Mouse (Mus musculus): Measurements from ENCODE around the gene 1700016C15Rik. TPM values are rescaled to one million over a fixed set of nuclear protein-coding genes. Genes with fewer than 3 reads are reported as not detected.

Gene 1700016C15Rik
- polyA plus RNA-seq (2017; shearing (Covaris generic)): not detected

GRCm38 (mm10) chr1:177729043-177730024 is at the start of gene 1700016C15Rik:
Gene 1700016C15Rik (plus strand): TSS chr1:177729814.

DNA sequence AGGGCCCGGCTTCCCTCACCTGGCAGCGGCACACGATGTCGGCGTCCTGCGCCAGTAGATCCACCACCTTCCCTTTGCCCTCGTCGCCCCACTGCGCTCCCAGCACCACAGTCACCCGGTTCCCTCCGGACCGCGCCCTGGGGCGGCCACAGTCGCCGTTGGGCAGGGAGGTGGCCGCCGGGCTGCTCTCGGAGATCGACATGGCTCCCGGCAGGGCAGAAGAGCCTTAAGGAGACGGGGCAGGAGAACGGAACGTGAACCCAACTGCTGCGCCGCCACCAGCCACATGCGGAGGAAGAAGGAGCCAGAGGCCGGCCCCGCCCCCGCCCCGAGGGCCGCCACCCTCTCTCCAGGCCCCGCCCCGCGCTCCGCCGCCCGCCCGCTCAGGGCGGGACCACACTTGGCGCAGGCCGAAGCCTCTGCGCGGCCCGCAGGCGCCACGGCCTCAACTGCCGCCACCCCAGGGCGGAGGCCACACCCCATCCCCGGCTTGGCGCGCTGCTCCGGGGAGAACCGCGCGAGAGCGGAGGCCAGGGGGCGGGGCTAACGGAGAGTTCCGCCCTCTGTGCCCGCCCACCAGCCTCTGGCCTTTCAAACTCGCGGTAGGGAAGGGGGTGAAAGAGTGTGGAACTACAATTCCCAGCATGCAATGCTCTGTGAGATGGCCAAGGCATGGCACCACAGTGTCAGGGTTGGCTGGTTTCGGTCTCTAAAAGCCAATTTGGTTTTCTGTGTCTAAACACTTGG is 66.8 kb downstream of the 1700016C15Rik start, which contains the start of gene Adss:
Gene Adss (minus strand): TSS at position 319 of the 747 bp plus-strand sequence.

Other genes starting within 250 kb of the 1700016C15Rik start
- gene Adss, start 66.7 kb downstream of the 1700016C15Rik start, polyA plus RNA-seq (2017; shearing (Covaris generic)): 75.4 TPM

Data from naive thymus-derived CD4-positive, alpha-beta T cell, adult 5 months (primary cell).